Mouse (Mus musculus): ENCODE results near the gene Sar1a.

Sar1a gene

GRCm38 (mm10) chr10:61689405-61689804 is 9.3 kb downstream of the Sar1a start:
- DNase-seq, result no peak

GRCm38 (mm10) chr10:61693563-61693962 is 13.5 kb downstream of the Sar1a start:
- DNase-seq, result no peak

DNA sequence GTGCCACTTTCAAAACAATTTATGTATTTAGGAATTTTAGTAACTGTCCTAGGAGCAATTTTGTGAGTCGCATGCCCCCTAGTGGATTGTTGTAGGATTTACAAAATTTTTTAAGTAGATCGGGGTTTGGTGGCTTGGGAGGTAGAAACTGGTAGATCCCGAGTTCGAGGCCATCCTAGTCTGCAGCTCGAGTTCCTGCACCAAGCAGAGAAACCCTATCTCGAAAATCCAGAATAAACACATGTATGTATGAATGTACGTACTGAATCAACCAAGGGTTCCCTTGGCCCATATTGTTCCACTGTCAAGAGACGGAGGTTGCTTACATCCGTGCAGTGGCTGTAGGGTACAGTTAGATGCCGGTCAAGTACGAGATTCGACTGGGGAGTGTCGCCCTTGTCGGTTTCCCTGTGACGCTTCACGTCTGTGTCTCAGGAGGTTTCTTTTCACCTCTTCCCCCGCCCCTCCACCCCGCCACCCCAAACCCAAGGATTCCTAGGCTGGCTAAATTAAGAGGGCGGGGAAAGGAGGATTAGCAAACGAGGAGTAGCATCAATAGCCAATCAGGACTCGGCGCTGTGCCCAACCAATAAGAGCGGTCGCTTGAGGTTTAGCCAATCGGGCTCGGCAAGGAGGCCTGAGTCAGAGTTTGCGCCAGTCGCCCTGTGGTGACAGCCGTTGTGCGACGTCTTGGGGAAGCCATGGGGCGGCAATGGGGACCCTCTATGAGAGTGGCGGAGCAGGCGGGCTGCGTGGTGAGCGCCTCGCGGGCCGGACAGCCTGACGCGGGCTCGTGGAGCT is 15.0 kb downstream of the Sar1a start, which contains the start of gene Tysnd1:
Tysnd1 (plus strand) TSS at position 645 of the 801 bp plus-strand sequence.
- peak; percentile 98 for DNase-seq

GRCm38 (mm10) chr10:61695703-61696559 is 15.8 kb downstream of the Sar1a start:
- DNase-seq, result no peak

GRCm38 (mm10) chr10:61696560-61696823 is 16.4 kb downstream of the Sar1a start:
- DNase-seq, result no peak

GRCm38 (mm10) chr10:61697028-61697427 is 16.9 kb downstream of the Sar1a start:
- no peak for DNase-seq

- DNase-seq, result no peak
These were observed 24.6 kb downstream of the Sar1a start for GRCm38 (mm10) chr10:61704663-61705062.

DNA sequence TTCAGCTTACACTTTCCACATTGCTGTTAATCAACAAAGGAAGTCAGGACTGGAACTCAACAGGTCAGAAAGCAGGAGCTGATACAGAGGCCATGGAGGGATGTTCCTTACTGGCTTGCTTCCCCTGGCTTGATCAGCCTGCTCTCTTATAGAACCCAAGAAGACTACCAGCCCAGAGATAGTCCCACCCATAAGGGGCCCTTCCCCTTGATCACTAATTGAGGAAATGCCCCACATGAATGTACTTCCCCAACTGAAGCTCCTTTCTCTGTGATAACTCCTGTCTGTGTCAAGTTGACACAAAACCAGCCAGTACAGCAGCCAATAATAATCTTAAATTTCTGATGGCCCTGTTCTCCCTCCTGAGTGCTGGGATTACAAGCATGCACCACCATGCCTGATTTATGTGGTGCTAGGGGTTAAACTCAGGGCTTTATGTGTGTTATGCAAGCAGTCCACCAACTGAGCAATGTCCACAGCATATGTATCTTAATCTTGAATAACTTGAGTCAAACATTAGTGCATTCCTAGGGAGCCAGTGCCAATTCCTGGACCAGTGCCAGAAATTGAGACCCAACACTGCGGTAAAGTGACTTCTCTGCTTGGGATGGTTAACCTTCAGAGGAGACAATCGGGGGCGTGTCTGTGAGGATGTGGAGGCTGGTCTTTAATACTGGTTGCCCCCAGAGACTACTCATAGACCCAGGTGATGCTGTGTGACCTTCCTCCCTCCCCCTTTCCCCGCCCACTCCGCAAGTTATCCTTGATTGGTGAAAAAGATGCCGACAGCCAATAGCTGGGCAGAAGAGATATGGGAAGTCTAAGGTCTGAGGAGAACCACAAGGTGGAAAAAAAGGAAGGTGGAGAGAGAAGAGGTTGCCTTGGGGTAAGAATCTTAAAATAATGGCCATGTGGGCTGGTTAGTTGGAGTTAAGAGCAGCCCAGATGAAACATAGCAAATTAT is 26.6 kb downstream of the Sar1a start:
- no peak for DNase-seq

DNA sequence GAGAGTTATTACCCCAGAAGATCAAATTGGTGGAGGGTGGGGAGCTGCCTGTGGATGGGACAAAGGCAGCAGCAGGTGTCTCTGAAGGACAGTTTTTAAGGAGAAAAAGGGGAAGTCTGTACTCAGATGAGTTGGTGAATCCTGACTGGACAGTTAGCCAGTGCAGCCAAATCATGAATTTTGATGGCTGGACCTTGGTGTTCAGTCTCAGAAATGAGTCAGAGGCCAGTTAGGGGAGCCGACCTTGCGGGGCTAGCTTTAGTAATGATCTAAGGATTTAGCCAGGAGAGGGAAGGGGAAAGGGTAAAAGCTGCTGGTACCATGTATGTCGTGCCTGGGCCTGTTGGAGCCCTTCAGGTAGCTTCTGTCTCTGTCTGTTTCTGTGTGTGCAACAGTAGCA is 33.5 kb downstream of the Sar1a start:
- no peak for DNase-seq

- no peak for DNase-seq
These were observed 34.0 kb downstream of the Sar1a start for GRCm38 (mm10) chr10:61714146-61714545.

- DNase-seq, result peak; percentile 17
These were observed 34.8 kb downstream of the Sar1a start, which contains the start of gene Aifm2 for GRCm38 (mm10) chr10:61714771-61715461. Gene Aifm2 (plus strand): TSS chr10:61715263.

DNA sequence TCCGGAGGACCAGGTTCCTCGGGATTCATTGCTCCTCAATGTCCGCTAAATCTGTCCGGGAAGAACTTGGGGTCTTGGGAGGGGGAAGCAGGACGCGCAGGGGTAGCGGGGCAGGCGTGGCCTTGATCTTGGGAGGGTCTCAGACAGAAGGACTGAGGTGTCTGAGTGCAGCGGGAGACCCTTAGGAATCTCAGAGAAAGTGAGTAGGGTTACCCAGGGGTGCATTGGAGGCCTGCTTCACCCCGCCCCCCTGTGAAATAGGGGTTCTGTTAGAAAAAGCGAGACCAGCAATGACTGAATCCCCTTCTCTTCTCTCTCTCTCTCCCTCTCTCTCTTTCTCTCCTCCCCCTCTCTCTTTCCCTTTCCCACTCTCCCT is 35.4 kb downstream of the Sar1a start:
- no peak for DNase-seq

- DNase-seq, result no peak
These were observed 36.1 kb downstream of the Sar1a start for GRCm38 (mm10) chr10:61715996-61716864.

- DNase-seq, result no peak
These were observed 37.6 kb downstream of the Sar1a start for GRCm38 (mm10) chr10:61717406-61718296.

GRCm38 (mm10) chr10:61720331-61720730 is 40.2 kb downstream of the Sar1a start:
- DNase-seq, result no peak

DNA sequence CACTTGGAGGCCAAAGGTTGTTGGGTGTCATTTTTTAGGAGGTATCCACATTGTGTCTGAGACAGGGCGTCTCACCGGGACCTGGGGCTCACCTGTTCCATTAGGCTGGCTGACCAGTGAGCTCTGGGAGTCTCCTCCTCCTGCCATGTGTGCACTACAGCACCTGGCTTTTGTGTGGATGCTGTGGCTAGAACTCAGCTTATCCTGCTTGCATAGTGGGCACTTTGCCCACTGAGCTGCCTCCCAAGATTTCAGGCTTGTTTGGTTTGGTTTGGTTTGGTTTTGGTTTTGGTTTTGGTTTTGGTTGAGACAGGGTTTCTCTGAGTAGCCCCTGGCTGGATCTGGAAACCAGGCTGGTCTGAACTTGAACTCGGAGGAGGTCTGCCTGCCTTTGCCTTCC is 42.1 kb downstream of the Sar1a start:
- no peak for DNase-seq

GRCm38 (mm10) chr10:61723271-61723670 is 43.2 kb downstream of the Sar1a start:
- no peak for DNase-seq

DNA sequence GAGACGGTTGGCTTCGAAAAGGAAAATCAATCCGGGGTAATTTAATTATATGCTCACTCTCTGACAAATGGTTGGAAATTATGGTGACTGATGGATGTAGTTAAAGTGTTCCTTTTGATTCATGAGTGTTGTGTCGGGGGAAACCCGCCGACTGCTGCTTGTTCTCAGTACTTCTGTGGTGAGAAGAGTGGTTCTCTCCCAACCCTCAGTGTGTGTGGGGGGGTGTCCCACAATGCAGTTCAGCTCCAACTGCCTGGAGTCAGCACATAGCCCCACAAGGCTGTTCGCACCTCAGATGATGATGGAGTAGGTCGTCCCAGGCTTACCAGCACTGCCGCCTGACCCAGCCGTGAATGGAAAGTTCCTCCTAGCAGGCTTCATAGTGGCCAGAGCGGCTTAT is 49.1 kb downstream of the Sar1a start:
- DNase-seq, result peak; percentile 67

- DNase-seq, result no peak
These were observed 50.1 kb downstream of the Sar1a start for GRCm38 (mm10) chr10:61730171-61730570.

GRCm38 (mm10) chr10:61734377-61734776 is 54.3 kb downstream of the Sar1a start:
- no peak for DNase-seq
